Mouse (Mus musculus): Measurements from ENCODE around the gene Arhgap27.

Gene Arhgap27

GRCm38 (mm10) chr11:103356032-103356571 is 7.4 kb downstream of the Arhgap27 start:
- DNase-seq (ENCODE audit: low read depth, low spot score), result peak; percentile 26

GRCm38 (mm10) chr11:103355251-103355650 is 8.2 kb downstream of the Arhgap27 start:
- DNase-seq (ENCODE audit: low read depth, low spot score), result no peak

- no peak for DNase-seq (ENCODE audit: low read depth, low spot score)
Measured at GRCm38 (mm10) chr11:103354033-103354432, 9.5 kb downstream of the Arhgap27 start.

- DNase-seq (ENCODE audit: low read depth, low spot score), result peak; percentile 26
Measured at GRCm38 (mm10) chr11:103352239-103352814, 11.2 kb downstream of the Arhgap27 start.

- no peak for DNase-seq (ENCODE audit: low read depth, low spot score)
Measured at GRCm38 (mm10) chr11:103350711-103351315, 12.7 kb downstream of the Arhgap27 start.

GRCm38 (mm10) chr11:103349699-103350098 is 13.8 kb downstream of the Arhgap27 start:
- peak; percentile 76 for DNase-seq (ENCODE audit: low read depth, low spot score)

- DNase-seq (ENCODE audit: low read depth, low spot score), result no peak
Measured at GRCm38 (mm10) chr11:103346657-103347056, 16.8 kb downstream of the Arhgap27 start.

GRCm38 (mm10) chr11:103346236-103346635 is 17.3 kb downstream of the Arhgap27 start:
- DNase-seq (ENCODE audit: low read depth, low spot score), result no peak

GRCm38 (mm10) chr11:103345408-103346091 is 17.9 kb downstream of the Arhgap27 start:
- no peak for DNase-seq (ENCODE audit: low read depth, low spot score)

GRCm38 (mm10) chr11:103344494-103345332 is 18.8 kb downstream of the Arhgap27 start:
- peak; percentile 44 for DNase-seq (ENCODE audit: low read depth, low spot score)

- no peak for DNase-seq (ENCODE audit: low read depth, low spot score)
Measured at GRCm38 (mm10) chr11:103343881-103344280, 19.6 kb downstream of the Arhgap27 start.

GRCm38 (mm10) chr11:103343063-103343462 is 20.4 kb downstream of the Arhgap27 start:
- no peak for DNase-seq (ENCODE audit: low read depth, low spot score)

- peak; percentile 72 for DNase-seq (ENCODE audit: low read depth, low spot score)
Measured at GRCm38 (mm10) chr11:103340677-103341076, 22.8 kb downstream of the Arhgap27 start.

GRCm38 (mm10) chr11:103340130-103340529 is 23.4 kb downstream of the Arhgap27 start:
- no peak for DNase-seq (ENCODE audit: low read depth, low spot score)

- peak; percentile 72 for DNase-seq (ENCODE audit: low read depth, low spot score)
Measured at GRCm38 (mm10) chr11:103339414-103340119, 23.9 kb downstream of the Arhgap27 start.

GRCm38 (mm10) chr11:103338671-103339070 is 24.8 kb downstream of the Arhgap27 start:
- DNase-seq (ENCODE audit: low read depth, low spot score), result no peak

- DNase-seq (ENCODE audit: low read depth, low spot score), result peak; percentile 22
Measured at GRCm38 (mm10) chr11:103338119-103338518, 25.4 kb downstream of the Arhgap27 start.

- DNase-seq (ENCODE audit: low read depth, low spot score), result no peak
Measured at GRCm38 (mm10) chr11:103337180-103337579, 26.3 kb downstream of the Arhgap27 start.

- peak; percentile 19 for DNase-seq (ENCODE audit: low read depth, low spot score)
Measured at GRCm38 (mm10) chr11:103335561-103335960, 27.9 kb downstream of the Arhgap27 start.

GRCm38 (mm10) chr11:103334925-103335324 is 28.6 kb downstream of the Arhgap27 start:
- no peak for DNase-seq (ENCODE audit: low read depth, low spot score)

Measured in ZHBTc4 (cell line).